Mouse (Mus musculus) left cerebral cortex, adult 9 months (tissue): ENCODE measurements around the gene Snx18.

Experiments used
- DNase-seq, 2 experiments: peaks; one replicate each; pipeline ENCODE4 v3.0.0; 2022; ENCODE audit warnings: low spot score in 2 of 2

Gene Snx18

GRCm38 (mm10) chr13:113597616-113598015, 20.7 kb downstream of the Snx18 start:
- no peak for DNase-seq

GRCm38 (mm10) chr13:113596821-113597541, 21.4 kb downstream of the Snx18 start:
- DNase-seq, result no peak

- DNase-seq, result no peak
These were observed 22.4 kb downstream of the Snx18 start for GRCm38 (mm10) chr13:113595987-113596386.

DNA sequence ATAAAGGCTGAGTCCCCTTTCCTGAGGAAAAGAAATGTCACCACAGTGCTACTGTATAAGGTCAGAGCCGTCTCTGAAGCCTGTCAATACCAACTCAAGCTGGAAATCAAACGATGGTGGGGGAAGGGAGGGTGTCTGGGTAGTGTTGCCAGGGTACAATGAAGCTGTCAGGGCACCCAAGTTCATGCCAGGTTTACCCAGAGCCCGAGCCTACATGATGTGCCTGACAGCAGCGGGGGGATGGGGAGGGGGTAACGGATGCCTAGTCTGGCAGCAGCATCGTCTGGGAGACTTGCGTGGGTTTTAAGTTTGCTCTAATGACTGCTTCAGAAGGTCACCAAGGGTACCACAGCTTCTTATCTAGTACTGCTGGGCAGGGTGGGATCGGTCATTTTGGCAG, 23.1 kb downstream of the Snx18 start:
- no peak for DNase-seq

GRCm38 (mm10) chr13:113594361-113594760, 24.0 kb downstream of the Snx18 start:
- no peak for DNase-seq

DNA sequence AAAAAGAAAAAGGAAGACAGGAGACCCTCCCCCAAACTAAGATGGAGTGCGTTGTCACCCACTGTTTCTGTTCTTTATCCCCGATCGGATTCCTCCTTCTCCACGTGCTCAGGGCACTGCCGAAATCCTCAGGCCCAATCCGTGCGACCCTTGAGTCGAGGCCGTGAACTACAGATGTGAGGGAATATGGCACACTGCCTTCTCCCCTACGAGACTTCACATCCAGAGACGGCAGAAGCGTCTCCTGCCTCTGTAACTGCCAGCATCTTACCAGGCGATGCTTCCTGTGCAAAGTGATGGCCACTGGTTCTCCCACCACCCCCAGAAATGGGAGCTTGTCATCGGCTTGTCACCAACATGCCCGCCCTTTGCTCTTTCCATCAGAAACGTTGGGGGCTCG, 24.7 kb downstream of the Snx18 start:
- no peak for DNase-seq

DNA sequence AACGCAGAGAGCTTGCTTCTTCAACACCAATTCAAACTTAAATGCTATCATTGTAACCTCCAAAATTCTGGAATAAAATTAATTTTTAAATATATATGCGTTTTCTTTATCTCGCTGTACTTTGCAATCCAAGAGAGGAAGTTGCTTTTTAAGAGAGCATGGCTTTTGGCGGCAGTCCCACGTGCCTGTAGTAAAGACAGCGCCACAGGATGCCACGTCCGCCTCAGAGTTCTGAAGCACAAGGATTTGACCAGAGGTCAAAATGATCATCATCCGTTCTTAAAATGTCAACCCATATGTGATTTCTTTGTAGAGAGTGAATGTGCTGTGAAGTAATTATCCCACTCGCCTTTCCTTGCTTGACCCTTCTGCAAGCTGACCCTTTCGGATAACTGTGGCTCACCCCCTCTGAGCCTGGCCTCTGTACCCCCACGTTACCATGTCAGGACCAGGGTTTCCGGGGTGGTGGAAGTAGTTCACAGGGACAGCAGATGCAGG, 25.6 kb downstream of the Snx18 start:
- no peak for DNase-seq

- no peak for DNase-seq
These were observed 27.0 kb downstream of the Snx18 start for GRCm38 (mm10) chr13:113591336-113591735.

DNA sequence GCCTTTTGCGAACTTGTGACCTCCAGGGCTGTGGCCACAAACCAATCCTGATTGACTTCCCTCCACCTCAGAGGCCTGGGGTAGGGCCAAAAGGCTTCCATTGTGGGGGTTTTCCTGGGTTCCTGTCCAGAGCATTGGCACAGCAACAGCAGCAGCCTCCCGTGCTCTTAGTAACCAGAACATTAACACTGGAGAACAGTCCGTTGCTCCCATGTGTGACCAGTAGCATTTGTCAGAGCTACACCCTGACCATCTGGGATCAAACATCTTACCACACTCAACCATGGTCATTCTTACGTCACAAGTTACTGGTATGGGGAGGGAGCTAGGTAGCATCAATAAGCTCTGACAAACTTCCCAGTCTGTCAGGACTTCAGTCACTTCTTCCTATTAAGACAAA, 28.1 kb downstream of the Snx18 start:
- DNase-seq, result no peak

DNA sequence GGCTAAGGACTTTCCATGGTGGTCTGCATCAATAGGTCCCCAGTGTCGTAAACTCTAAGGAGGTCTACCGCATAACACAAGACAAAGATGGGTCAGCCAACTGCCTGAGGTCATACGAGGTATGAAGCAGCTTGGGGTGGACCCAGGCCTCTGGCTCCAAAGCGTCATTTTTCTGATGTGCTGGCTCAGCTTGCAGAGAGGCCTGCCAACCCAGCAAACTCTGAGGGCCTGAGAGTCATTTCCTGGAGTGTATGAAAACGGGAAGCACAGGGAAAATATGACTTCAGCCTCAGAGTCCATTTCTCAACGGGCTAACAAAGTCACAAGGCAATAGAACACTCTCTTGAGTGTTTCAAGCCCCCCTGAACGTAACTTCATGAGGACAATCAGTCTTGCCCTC, 28.9 kb downstream of the Snx18 start:
- DNase-seq, result no peak

GRCm38 (mm10) chr13:113587200-113587936, 31.0 kb downstream of the Snx18 start:
- peak; percentile 42 to 50 for DNase-seq

- no peak for DNase-seq
These were observed 32.8 kb downstream of the Snx18 start for GRCm38 (mm10) chr13:113585606-113586005.

GRCm38 (mm10) chr13:113584431-113584830, 33.9 kb downstream of the Snx18 start:
- no peak for DNase-seq

GRCm38 (mm10) chr13:113583563-113583962, 34.8 kb downstream of the Snx18 start:
- no peak for DNase-seq

- DNase-seq, result no peak
These were observed 36.3 kb downstream of the Snx18 start for GRCm38 (mm10) chr13:113582024-113582423.

DNA sequence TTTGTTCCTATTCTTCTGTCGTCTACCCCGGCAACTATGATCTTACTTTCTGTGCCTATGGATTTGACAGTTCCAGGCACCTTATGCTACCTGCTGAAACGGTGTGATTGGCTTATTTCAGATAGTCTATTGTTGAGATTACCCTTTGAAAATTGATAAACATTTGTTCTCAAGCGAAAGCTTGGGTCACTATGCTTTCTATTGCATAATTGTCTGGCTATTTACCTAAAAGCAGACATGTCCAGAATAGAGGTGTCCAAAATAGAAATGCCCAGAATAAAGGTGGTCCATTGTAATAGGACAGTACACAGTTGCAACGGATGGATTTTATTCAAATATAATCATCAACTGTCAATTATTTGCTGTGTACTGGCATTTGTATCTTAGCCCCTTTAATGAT, 36.9 kb downstream of the Snx18 start:
- no peak for DNase-seq

GRCm38 (mm10) chr13:113580400-113580790, 38.0 kb downstream of the Snx18 start:
- no peak for DNase-seq

DNA sequence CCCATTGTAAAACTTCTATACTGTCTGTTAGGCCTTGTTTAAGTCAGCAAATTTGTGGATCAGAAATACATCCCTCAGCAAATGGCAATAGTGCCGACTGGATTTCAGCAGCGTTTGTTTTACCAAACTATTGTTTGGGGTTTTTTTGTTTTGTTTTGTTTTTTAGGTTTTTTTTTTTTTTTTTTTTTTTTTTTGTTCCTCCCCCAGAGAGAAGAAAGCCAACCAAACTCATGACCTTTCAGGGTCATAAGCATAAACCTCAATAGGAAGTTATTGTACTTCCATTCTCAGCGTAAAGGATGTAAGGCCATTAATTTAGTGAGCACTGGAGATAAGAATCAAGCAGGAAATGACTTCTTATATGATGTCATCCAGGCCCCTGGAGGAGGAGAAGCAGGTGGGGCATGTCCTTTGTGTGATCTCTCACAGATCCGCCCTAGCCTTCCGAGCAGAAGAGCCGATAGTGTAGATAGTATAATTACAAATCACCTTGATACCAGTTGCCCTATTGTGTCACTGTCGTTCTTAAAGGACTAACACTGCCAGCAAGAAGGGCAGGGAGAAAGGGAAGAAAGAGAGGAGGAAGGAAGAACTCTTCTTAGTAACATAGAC, 38.5 kb downstream of the Snx18 start:
- no peak for DNase-seq

DNA sequence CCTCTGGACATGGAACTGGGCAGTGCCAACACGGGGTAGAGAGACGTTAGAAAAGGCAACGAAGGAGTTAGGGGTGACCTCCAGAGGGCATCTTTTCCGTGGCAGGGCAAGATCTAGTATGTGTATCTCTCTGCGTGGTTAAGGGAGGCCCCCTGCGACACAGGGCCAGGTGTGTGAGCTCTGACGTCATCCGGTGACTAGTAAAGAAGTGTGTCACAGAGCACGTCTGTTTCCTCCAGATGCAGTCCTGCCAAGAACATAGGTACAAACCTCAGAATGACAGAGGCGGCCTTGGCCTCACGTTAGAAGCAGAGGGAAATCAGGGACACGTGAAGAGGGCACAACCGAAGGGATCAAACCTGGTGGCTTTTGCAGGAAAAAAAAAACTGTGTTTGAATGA, 44.1 kb downstream of the Snx18 start:
- DNase-seq, result no peak

DNA sequence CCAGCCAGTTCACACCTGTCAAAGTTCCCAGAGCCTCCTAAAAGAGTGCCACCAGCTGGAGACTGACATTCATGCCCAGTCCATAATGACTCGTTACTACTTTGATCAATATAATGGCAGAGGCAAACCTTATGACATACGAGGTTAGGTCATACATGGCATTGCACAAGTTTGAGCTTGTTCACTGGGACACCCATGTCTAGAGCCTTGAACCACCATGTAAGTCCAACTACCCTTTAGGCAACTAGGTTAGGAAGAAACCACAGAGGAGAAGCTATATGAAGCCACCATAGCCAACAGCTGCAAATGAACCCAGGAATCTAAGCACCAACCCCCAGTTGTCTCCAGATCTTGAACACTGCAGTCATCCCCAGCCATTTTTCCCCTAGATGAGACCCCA, 45.0 kb downstream of the Snx18 start:
- no peak for DNase-seq

GRCm38 (mm10) chr13:113572046-113572686, 46.2 kb downstream of the Snx18 start:
- no peak for DNase-seq

GRCm38 (mm10) chr13:113569526-113569925, 48.8 kb downstream of the Snx18 start:
- DNase-seq, result no peak
